Mouse (Mus musculus): ENCODE measurements around the gene Pgm2l1.

GRCm38 (mm10) chr7:100203616-100204015 lies 23.6 kb upstream of the Pgm2l1 start:
- TF ChIP-seq CTCF (IDR thresholded peaks at IDR 0.05; ENCODE audit: control insufficient read depth, insufficient read depth, low read length) (no peak), POLR2A (IDR thresholded peaks at IDR 0.05; ENCODE audit: borderline replicate concordance, control insufficient read depth, low read depth, low read length) (no peak)
